Mouse (Mus musculus) neutrophil, adult 83 days (primary cell): ENCODE data around the gene Npcd. TPM values are rescaled to one million over a fixed set of nuclear protein-coding genes. Genes with fewer than 3 reads are reported as not detected.

Source experiments
- total RNA-seq, 2 experiments: library from RNA; stranded (reverse); gene quantifications; one replicate each; pipeline ENCODE4 v1.2.4; 2023

Gene Npcd
- under 1 TPM in 1 of 2 experiments, not detected in 1; 0.71 TPM for total RNA-seq

DNA sequence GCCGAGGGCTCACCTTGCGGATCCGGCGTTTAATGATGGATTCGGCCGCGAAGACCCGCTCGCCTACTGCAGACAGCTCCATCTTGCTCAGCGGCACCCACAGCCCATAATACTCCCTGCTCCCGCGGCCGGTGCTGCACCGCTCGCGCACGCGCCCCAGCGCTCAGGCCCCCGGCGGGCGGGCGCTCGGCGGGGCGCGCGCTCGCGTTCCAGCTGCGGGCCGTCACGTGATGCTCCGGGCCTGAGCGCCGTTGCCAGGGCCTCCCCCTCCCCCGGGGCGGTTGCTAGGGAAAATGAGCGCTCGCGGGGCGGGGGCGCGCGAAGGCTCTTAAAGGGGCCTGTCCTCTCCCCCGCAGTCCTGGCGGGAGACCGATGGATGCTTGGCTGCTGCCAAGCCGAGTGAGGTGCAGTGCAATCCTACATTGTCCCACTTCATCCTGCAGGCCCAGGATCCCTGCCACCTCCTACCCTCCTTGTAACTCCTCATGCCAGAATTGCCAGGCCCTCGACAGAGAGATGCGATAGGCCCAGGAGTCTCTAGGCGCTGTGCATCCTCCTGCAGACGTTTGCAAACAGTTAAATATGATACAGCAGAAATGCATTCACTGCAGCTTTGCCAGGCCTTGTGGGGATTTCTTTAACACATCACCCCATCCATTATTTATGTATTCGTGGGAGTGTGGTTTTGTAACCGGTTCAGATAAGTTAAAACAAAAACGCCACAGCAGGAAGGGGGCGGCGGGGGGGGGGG, at the start of gene Npcd, which contains the start of gene Cbx6:
Npcd (minus strand) TSS at position 108 of the 751 bp plus-strand sequence.
Cbx6 (minus strand) TSS at position 559 of the 751 bp plus-strand sequence.

DNA sequence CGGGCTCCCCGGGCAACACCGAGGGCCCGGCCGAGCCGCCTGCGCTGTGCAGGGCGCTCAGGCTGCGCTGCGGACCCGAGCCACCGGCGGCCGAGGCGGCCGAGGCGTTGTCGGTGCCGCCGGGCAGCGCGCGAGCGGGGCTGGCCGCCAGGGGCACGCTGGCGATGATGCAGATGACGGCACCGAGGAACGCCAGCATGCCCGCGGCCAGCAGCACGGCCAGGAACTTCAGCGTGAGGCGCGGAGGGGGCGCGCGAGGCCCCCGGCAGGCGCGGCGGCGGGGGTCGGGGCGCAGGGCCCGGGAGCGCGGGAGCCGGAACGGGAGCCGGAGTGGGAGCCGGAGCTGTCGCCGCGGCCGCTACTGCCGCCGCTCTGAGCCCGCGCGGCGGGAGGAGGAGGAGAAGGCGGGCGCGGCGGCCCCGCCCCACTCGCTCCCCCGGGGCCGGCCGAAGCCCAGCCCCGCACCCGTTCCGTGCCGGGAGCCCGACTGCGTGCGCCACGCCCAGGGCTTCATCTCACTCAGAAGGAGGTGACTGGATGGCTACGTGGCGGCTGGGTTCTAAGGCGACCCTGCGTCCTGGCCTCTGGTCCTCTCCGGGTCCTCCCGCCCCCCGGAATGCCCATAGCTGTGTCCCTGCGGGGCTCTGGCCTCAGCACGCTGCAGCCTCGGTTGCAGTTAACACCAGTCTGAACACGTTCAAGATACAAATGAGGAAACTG, 29.5 kb downstream of the Npcd start, which contains the start of gene Nptxr:
Nptxr (minus strand) TSS at position 415 of the 720 bp plus-strand sequence.

DNA sequence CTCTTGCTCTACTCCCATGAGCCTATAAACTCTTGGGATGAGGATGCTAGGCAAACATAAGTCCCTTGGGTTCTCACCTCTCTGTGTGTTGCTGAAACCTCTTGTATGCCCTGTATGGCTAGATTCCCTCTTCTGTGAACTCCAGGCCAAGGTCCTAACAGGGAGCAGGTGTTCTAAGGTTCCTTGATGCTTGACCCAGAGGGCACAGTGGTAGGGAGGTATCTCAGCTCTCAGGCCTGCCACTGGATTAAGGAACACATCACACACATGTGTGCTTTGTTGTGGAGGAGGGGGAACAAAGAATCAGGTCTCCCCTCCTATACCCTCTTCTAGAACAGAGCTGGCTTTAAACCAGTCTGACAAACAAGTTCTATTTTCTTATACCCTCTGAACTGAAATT, 56.3 kb downstream of the Npcd start, which contains the start of gene Dnal4:
Dnal4 (minus strand) TSS at position 101 of the 400 bp plus-strand sequence.

DNA sequence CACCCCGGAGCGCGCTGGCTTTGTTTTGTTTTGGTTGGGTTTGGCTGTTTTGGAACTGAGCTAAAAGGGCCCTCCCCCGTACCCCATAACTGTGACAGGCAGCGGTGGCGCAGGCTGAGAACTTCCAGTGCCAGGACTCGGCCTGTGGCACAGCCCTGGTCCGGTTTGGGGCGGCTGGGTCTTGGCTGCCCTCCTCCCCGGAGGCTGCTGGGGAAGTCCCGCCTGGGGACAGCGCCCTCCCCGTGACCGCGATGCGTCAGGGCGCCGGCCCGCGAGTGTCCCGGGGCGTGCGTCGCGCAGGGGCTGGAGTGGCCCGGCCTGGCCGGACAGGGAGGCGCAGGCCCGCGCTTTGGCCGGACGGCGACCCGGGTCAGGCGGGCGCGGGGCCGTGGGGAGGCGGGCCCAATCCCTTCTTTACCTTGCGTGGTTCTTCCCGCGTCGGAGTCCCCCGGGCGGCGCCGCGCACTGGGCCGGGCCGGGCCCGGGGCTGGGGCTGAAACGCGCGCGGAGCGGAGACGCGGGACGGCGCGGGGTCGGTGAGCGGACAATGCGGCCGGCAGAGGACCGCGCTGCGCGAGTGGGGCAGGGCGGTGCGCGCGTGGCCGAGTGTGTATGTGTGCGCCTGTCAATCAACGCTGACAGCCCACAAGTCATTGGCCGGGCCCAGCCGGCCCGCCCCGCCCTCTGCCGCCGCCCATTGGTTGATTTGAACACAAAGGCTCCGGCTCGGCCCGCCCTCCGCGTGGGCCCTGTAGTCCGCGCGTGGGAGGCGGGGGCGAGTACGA, 91.9 kb downstream of the Npcd start, which contains the start of gene Sun2:
Sun2 (minus strand) TSS at position 616 of the 785 bp plus-strand sequence.

Other genes starting within 250 kb of the Npcd start
- 1 to 10 TPM; 2.0 to 2.7 TPM for gene Dmc1, start 229.1 kb downstream of the Npcd start, total RNA-seq
- gene Fam227a, start 175.3 kb downstream of the Npcd start, total RNA-seq = 1 to 10 TPM; 2.1 to 4.1 TPM
- 10 to 100 TPM; 23.4 to 26.9 TPM for gene Cby1, start 175.0 kb downstream of the Npcd start, total RNA-seq
- 10 to 100 TPM; 91.1 to 98.5 TPM for gene Tomm22, start 163.4 kb downstream of the Npcd start, total RNA-seq
- gene Josd1, start 146.3 kb downstream of the Npcd start, total RNA-seq = 10 to 100 TPM; 21.3 to 22.0 TPM
- gene Gtpbp1, start 143.4 kb downstream of the Npcd start, total RNA-seq = 10 to 100 TPM; 86.6 to 97.8 TPM
- 100 to 1,000 TPM; 537 to 557 TPM for gene Sun2, start 91.7 kb downstream of the Npcd start, total RNA-seq
- gene Dnal4, start 56.4 kb downstream of the Npcd start, total RNA-seq = 1 to 10 TPM; 8.2 to 9.7 TPM
- gene Nptxr, start 29.5 kb downstream of the Npcd start, total RNA-seq = under 1 TPM; 0.13 to 0.20 TPM
- 1 to 10 TPM; 6.3 to 8.4 TPM for gene Cbx6, start 451 bp upstream of the Npcd start, total RNA-seq
- gene Apobec3, start 57.4 kb upstream of the Npcd start, total RNA-seq = 10 to 100 TPM; 57.1 to 72.6 TPM
- gene Cbx7, start 136.9 kb upstream of the Npcd start, total RNA-seq = 1 to 10 TPM; 6.7 to 7.3 TPM
- under 1 TPM; 0.68 to 0.75 TPM for gene Pdgfb, start 180.7 kb upstream of the Npcd start, total RNA-seq